ENCODE assay signal across 29 mouse cellular contexts in genomic region chr3:152550031-152550430, GRCm38 (mm10).
A peak's percentile ranks its signal among the peaks of the same experiment; 100 is the strongest.
DNase-seq lines count a peak whose midpoint lies in the region; ATAC-seq lines count a peak whose summit lies in the region.
"Had no signal": no experiment of that assay in that cellular context is flagged by ENCODE, and none has a peak within 500 bp of the region (broad histone marks: within the 10 kb centered on the region; RNA-seq: fewer than 3 reads in every experiment).

No protein-coding gene starts in this region.

- ATAC-seq in liver, embryonic 13.5 days (ENCODE audit: low read depth): peak; percentile 92
- peak; percentile 81 for ATAC-seq in liver, embryonic 16.5 days (ENCODE audit: low read depth)
- ATAC-seq in megakaryocyte-erythroid progenitor cell, adult 5-6 weeks (replicated peaks; ENCODE audit: low FRiP score, low TSS enrichment, poor library complexity, severe bottlenecking): peak; percentile 93
- no peak for ATAC-seq in erythroblast, adult 5-6 weeks (replicated peaks; ENCODE audit: low FRiP score, poor library complexity, severe bottlenecking)
- no peak for ATAC-seq in midbrain, embryonic 11.5 days (ENCODE audit: low FRiP score)
- ATAC-seq: forebrain, embryonic 14.5 days; forebrain, postnatal 0 days; hindbrain, postnatal 0 days had no signal

- H3K27me3 ChIP-seq in liver, embryonic 13.5 days: no peaks in the 10 kb centered on the region
- H3K27me3 ChIP-seq in liver, embryonic 16.5 days (ENCODE audit: control insufficient read depth, insufficient read depth, low read depth, low read length): no peaks in the 10 kb centered on the region
- H3K27me3 ChIP-seq in midbrain, embryonic 11.5 days (ENCODE audit: control insufficient read depth, insufficient read depth, low read length): no peaks in the 10 kb centered on the region
- H3K27me3 ChIP-seq: CH12.LX; embryonic facial prominence, embryonic 13.5 days; heart, embryonic 12.5 days; heart, embryonic 15.5 days had no signal

- peak overlapping the region; percentile 28 for H3K4me2 ChIP-seq in liver, embryonic 13.5 days
- no peak overlapping the region for H3K4me2 ChIP-seq in liver, embryonic 16.5 days (ENCODE audit: low read depth, low read length)
- no peak overlapping the region for H3K4me2 ChIP-seq in midbrain, embryonic 11.5 days
- H3K4me2 ChIP-seq: embryonic facial prominence, embryonic 13.5 days; heart, embryonic 12.5 days; heart, embryonic 15.5 days; hindbrain, embryonic 14.5 days had no signal

- H3K4me1 ChIP-seq in liver, embryonic 13.5 days (replicated peaks): peaks cover 31% of the 10 kb centered on the region
- peaks cover 12% of the 10 kb centered on the region; the same call in 1 of the 2 replicates for H3K4me1 ChIP-seq in liver, embryonic 16.5 days (ENCODE audit: control insufficient read depth, low read depth, low read length)
- H3K4me1 ChIP-seq in midbrain, embryonic 11.5 days (ENCODE audit: control insufficient read depth, insufficient read depth, low read length): no peaks in the 10 kb centered on the region
- H3K4me1 ChIP-seq: embryonic facial prominence, embryonic 10.5 days; embryonic facial prominence, embryonic 13.5 days; heart, embryonic 12.5 days; heart, embryonic 15.5 days had no signal

- H3K4me3 ChIP-seq in liver, embryonic 13.5 days (replicated peaks): no peak overlapping the region
- H3K4me3 ChIP-seq in liver, embryonic 16.5 days (ENCODE audit: low read depth, low read length): no peak overlapping the region
- H3K4me3 ChIP-seq in midbrain, embryonic 11.5 days (ENCODE audit: low read depth, low read length): no peak overlapping the region
- H3K4me3 ChIP-seq: embryonic facial prominence, embryonic 10.5 days; embryonic facial prominence, embryonic 13.5 days; gastrocnemius, adult 2 months; heart, embryonic 12.5 days; heart, embryonic 15.5 days had no signal

- no peaks in the 10 kb centered on the region for H3K36me3 ChIP-seq in liver, embryonic 13.5 days
- H3K36me3 ChIP-seq in liver, embryonic 16.5 days (ENCODE audit: control insufficient read depth, insufficient read depth): no peaks in the 10 kb centered on the region
- H3K36me3 ChIP-seq in midbrain, embryonic 11.5 days (ENCODE audit: control insufficient read depth, insufficient read depth, low read length): no peaks in the 10 kb centered on the region
- H3K36me3 ChIP-seq: embryonic facial prominence, embryonic 10.5 days; embryonic facial prominence, embryonic 13.5 days; G1E; heart, embryonic 12.5 days; heart, embryonic 15.5 days had no signal

- intact Hi-C loops in heart, postnatal 36 days (cut with DNase I): no loop called here

- H3K27ac ChIP-seq in liver, embryonic 13.5 days: peak overlapping the region; percentile 41; the same call in 1 of the 2 replicates
- no peak overlapping the region for H3K27ac ChIP-seq in liver, embryonic 16.5 days (ENCODE audit: low read length)
- H3K27ac ChIP-seq in midbrain, embryonic 11.5 days (ENCODE audit: low read depth, low read length): no peak overlapping the region
- H3K27ac ChIP-seq: embryonic facial prominence, embryonic 10.5 days; embryonic facial prominence, embryonic 13.5 days; gastrocnemius, adult 2 months; heart, embryonic 15.5 days; hindbrain, embryonic 14.5 days; hindbrain, postnatal 0 days had no signal

- no peak overlapping the region for H3K9ac ChIP-seq in liver, embryonic 13.5 days
- H3K9ac ChIP-seq in liver, embryonic 16.5 days (ENCODE audit: low read depth, low read length): no peak overlapping the region
- no peak overlapping the region for H3K9ac ChIP-seq in midbrain, embryonic 11.5 days (ENCODE audit: low read length)
- H3K9ac ChIP-seq: embryonic facial prominence, embryonic 13.5 days; forebrain, postnatal 0 days; heart, embryonic 12.5 days; heart, embryonic 15.5 days; hindbrain, embryonic 14.5 days had no signal

- no peaks in the 10 kb centered on the region for H3K9me3 ChIP-seq in liver, embryonic 13.5 days (replicated peaks)
- H3K9me3 ChIP-seq in liver, embryonic 16.5 days (replicated peaks; ENCODE audit: control insufficient read depth, low read length): no peaks in the 10 kb centered on the region
- H3K9me3 ChIP-seq in midbrain, embryonic 11.5 days (ENCODE audit: control insufficient read depth, low read length): no peaks in the 10 kb centered on the region
- H3K9me3 ChIP-seq: embryonic facial prominence, embryonic 10.5 days; embryonic facial prominence, embryonic 13.5 days; G1E; heart, embryonic 12.5 days; heart, embryonic 15.5 days had no signal

- DNase-seq in liver: peak; percentile 22
- DNase-seq in liver, embryonic 13.5 days: peak; percentile 31
- no peak for DNase-seq in heart, postnatal 36 days
- no peak for DNase-seq in midbrain, embryonic 11.5 days (ENCODE audit: low spot score, missing footprints)
- DNase-seq: adrenal gland, adult 2 months; adrenal gland, postnatal 14 days; B cell, adult 2 months; cerebellum, adult 11 months; cerebellum, adult 8-10 months; cerebellum, postnatal 10 days; cerebellum, postnatal 36 days; embryo, embryonic 11 days; forebrain, postnatal 0 days; gastrocnemius, adult 2 months; gastrocnemius, postnatal 14 days; heart, postnatal 10 days; heart, postnatal 4 days had no signal

Comparison
In these comparisons a context has a peak if more than half of its experiments do, and no peak if none do; other contexts are left out.
1. DNase-seq: peak in liver (single experiment) and liver, embryonic 13.5 days (single experiment); none in heart, postnatal 36 days (0 of 2) and midbrain, embryonic 11.5 days (single experiment).
2. ATAC-seq: peak in liver, embryonic 13.5 days (single experiment), liver, embryonic 16.5 days (single experiment) and megakaryocyte-erythroid progenitor cell, adult 5-6 weeks (single experiment); none in erythroblast, adult 5-6 weeks (single experiment) and midbrain, embryonic 11.5 days (single experiment).